8 mouse cellular contexts compared by ENCODE assay signal in genomic region chr7:129506894-129507293, GRCm38 (mm10).
DNase-seq lines count a peak whose midpoint lies in the region; ATAC-seq lines count a peak whose summit lies in the region.

No protein-coding gene starts in this region.

- H3K9me3 ChIP-seq in hindbrain, embryonic 11.5 days (ENCODE audit: control insufficient read depth, low read length) = no peaks in the 10 kb centered on the region
- no peaks in the 10 kb centered on the region for H3K9me3 ChIP-seq in hindbrain, embryonic 10.5 days

- H3K4me1 ChIP-seq in hindbrain, embryonic 11.5 days (replicated peaks; ENCODE audit: control insufficient read depth, insufficient read depth, low read length) = no peaks in the 10 kb centered on the region
- no peaks in the 10 kb centered on the region for H3K4me1 ChIP-seq in hindbrain, embryonic 10.5 days (replicated peaks)

- no peak overlapping the region for H3K4me2 ChIP-seq in hindbrain, embryonic 11.5 days (replicated peaks; ENCODE audit: low read depth, low read length)

- no peaks in the 10 kb centered on the region for H3K27me3 ChIP-seq in hindbrain, embryonic 11.5 days (ENCODE audit: control insufficient read depth, insufficient read depth, low read length)
- no peaks in the 10 kb centered on the region for H3K27me3 ChIP-seq in hindbrain, embryonic 10.5 days (ENCODE audit: insufficient read depth, poor library complexity, severe bottlenecking)

- ATAC-seq in hindbrain, embryonic 11.5 days (ENCODE audit: low FRiP score) = no peak

- H3K9ac ChIP-seq in hindbrain, embryonic 11.5 days (ENCODE audit: low read depth, low read length) = no peak overlapping the region

- H3K4me3 ChIP-seq in hindbrain, embryonic 11.5 days (ENCODE audit: low read depth, low read length) = no peak overlapping the region
- no peak overlapping the region for H3K4me3 ChIP-seq in hindbrain, embryonic 10.5 days

- no peak overlapping the region for H3K27ac ChIP-seq in hindbrain, embryonic 11.5 days (ENCODE audit: low read depth, low read length)
- no peak overlapping the region for H3K27ac ChIP-seq in hindbrain, embryonic 10.5 days

- 28% methylated on average over 2 of the region's 2 CpGs for WGBS in hindbrain, embryonic 11.5 days
- 33% methylated on average over 2 of the region's 2 CpGs for WGBS in hindbrain, embryonic 10.5 days

- H3K36me3 ChIP-seq in hindbrain, embryonic 11.5 days (ENCODE audit: control insufficient read depth, insufficient read depth, low read length) = no peaks in the 10 kb centered on the region
- H3K36me3 ChIP-seq in hindbrain, embryonic 10.5 days = no peaks in the 10 kb centered on the region

- peak; percentile 73 for DNase-seq in hindbrain, embryonic 11.5 days (ENCODE audit: low spot score)
- no peak for DNase-seq in hindbrain, embryonic 10.5 days (ENCODE audit: low spot score)
- DNase-seq in right cerebral cortex, adult 18-20 months = peak; percentile 14
- DNase-seq in right cerebral cortex, postnatal 25 days = no peak
- peak; percentile 64 to 81 for DNase-seq in cerebellum, postnatal 10 days
- peak; percentile 72 for DNase-seq in mesoderm, embryonic 11.5 days (ENCODE audit: low read depth, low spot score)
- DNase-seq in testis, postnatal 10 days (ENCODE audit: low spot score) = no peak
- no peak for DNase-seq in gastrocnemius, postnatal 4 days (ENCODE audit: low spot score in 2 of 2)

Comparison
In these comparisons a context has a peak if more than half of its experiments do, and no peak if none do; other contexts are left out.
1. DNase-seq: peak in hindbrain, embryonic 11.5 days (single experiment), right cerebral cortex, adult 18-20 months (single experiment), cerebellum, postnatal 10 days (2 of 2) and mesoderm, embryonic 11.5 days (single experiment); none in hindbrain, embryonic 10.5 days (single experiment), right cerebral cortex, postnatal 25 days (single experiment), testis, postnatal 10 days (single experiment) and gastrocnemius, postnatal 4 days (0 of 2).